ENCODE assay signal across 19 mouse cellular contexts in genomic region chr4:114367005-114367404, GRCm38 (mm10).
"Had no signal": no experiment of that assay in that cellular context is flagged by ENCODE, and none has a peak within 500 bp of the region (broad histone marks: within the 10 kb centered on the region; RNA-seq: fewer than 3 reads in every experiment).

No protein-coding gene starts in this region.

- H3K4me1 ChIP-seq: midbrain, embryonic 12.5 days; neural tube, embryonic 15.5 days had no signal

- H3K36me3 ChIP-seq: midbrain, embryonic 10.5 days; midbrain, embryonic 12.5 days; neural tube, embryonic 13.5 days; neural tube, embryonic 15.5 days had no signal

- H3K27me3 ChIP-seq: neural tube, embryonic 13.5 days; neural tube, embryonic 15.5 days had no signal

- H3K27ac ChIP-seq: liver, embryonic 14.5 days; midbrain, embryonic 10.5 days; midbrain, embryonic 12.5 days; neural tube, embryonic 13.5 days; neural tube, embryonic 15.5 days had no signal

- H3K4me3 ChIP-seq: midbrain, embryonic 10.5 days; midbrain, embryonic 12.5 days; myocyte; neural tube, embryonic 13.5 days; neural tube, embryonic 15.5 days had no signal

- H3K9me3 ChIP-seq: midbrain, embryonic 10.5 days; midbrain, embryonic 12.5 days; neural tube, embryonic 13.5 days; neural tube, embryonic 15.5 days had no signal

- ATAC-seq: midbrain, embryonic 16.5 days had no signal

- DNase-seq: lung, adult 18-20 months; lung, postnatal 10 days; lung, postnatal 4 days; midbrain, embryonic 14.5 days; retina, postnatal 1 day; right cerebral cortex, adult 18-20 months; right cerebral cortex, postnatal 25 days; right cerebral cortex, postnatal 4 days; spleen, adult 18-20 months; thymus, adult 18-20 months; thymus, postnatal 14 days; thymus, postnatal 36 days had no signal

- H3K4me2 ChIP-seq: midbrain, embryonic 12.5 days; neural tube, embryonic 13.5 days; neural tube, embryonic 15.5 days had no signal

- H3K9ac ChIP-seq: liver, embryonic 14.5 days; midbrain, embryonic 12.5 days; neural tube, embryonic 13.5 days; neural tube, embryonic 15.5 days had no signal
